Mouse (Mus musculus) limb, embryonic 11.5 days (tissue): ENCODE data around the gene Cacnb3. TPM values are rescaled to one million over a fixed set of nuclear protein-coding genes. Genes with fewer than 3 reads are reported as not detected.

Experiments used
- ATAC-seq: fragments of 200-750 bp; cut with Nextera tagmentation; 2 replicates; pipeline ENCODE4 v1.8.0; 2017; ENCODE audit warnings: low read depth; ENCODE audit not compliant: insufficient number of reproducible peaks, low FRiP score, low TSS enrichment
- DNase-seq: peaks from one replicate; pipeline ENCODE4 v3.0.0-alpha.2; 2015; ENCODE audit warnings: low spot score
- H3K27ac ChIP-seq: fragments of 300-500 bp; sonication (generic); replicated peaks from 2 replicates; pipeline ENCODE4 v1.5.1; 2014; ENCODE audit warnings: low read depth, mild to moderate bottlenecking, low read length
- H3K27me3 ChIP-seq: fragments of 300-500 bp; sonication (generic); 2 replicates; pipeline ENCODE4 v1.6.1; 2014; ENCODE audit warnings: mild to moderate bottlenecking, low read length, mixed read lengths; ENCODE audit not compliant: control insufficient read depth, insufficient read depth
- H3K36me3 ChIP-seq: fragments of 300-500 bp; sonication (generic); 2 replicates; pipeline ENCODE4 v1.6.1; 2014; ENCODE audit warnings: mild to moderate bottlenecking, low read length, moderate library complexity, mixed read lengths; ENCODE audit not compliant: control insufficient read depth, insufficient read depth
- H3K4me1 ChIP-seq: fragments of 300-500 bp; sonication (generic); 2 replicates; pipeline ENCODE4 v1.6.1; 2014; ENCODE audit warnings: low read length, mixed read lengths; ENCODE audit not compliant: control insufficient read depth, insufficient read depth
- H3K4me2 ChIP-seq: fragments of 300-500 bp; sonication (generic); 2 replicates; pipeline ENCODE4 v1.6.1; 2014; ENCODE audit warnings: low read depth, mild to moderate bottlenecking, moderate library complexity; ENCODE audit not compliant: severe bottlenecking
- H3K4me3 ChIP-seq: fragments of 300-500 bp; sonication (generic); 2 replicates; pipeline ENCODE4 v1.5.1; 2014; ENCODE audit warnings: low read depth, low read length
- H3K9ac ChIP-seq: fragments of 300-500 bp; sonication (generic); 2 replicates; pipeline ENCODE4 v1.6.1; 2014; ENCODE audit warnings: mild to moderate bottlenecking, low read length
- H3K9me3 ChIP-seq: fragments of 300-500 bp; sonication (generic); 2 replicates; pipeline ENCODE4 v1.6.1; 2016; ENCODE audit warnings: low read length; ENCODE audit not compliant: control insufficient read depth
- WGBS: fragments of 180-500 bp; shearing (Covaris S2); extraction: QIAGEN DNeasy Blood & Tissue Kit; methylation state at CpG from one replicate; pipeline ENCODE4 v1.1.7; 2014; 5-methylcytosine and 5-hydroxymethylcytosine counted together
- polyA plus RNA-seq: library from polyadenylated mRNA; unstranded; fragments of >200 nt; fragmentation: Nextera tagmentation; extraction: Ambion mirVana; gene quantifications from 2 replicates; pipeline ENCODE4 v1.2.1, GENCODE M21; 2014

Cacnb3 gene
- polyA plus RNA-seq, 1 experiment from 2014 or later, result 23.4 TPM

GRCm38 (mm10) chr15:98594193-98594592, 36.4 kb upstream of the Cacnb3 start:
- no peak overlapping the region for H3K4me2 ChIP-seq
- no peak overlapping the region for H3K27ac ChIP-seq
- peaks cover 44% of the 10 kb centered on the region for H3K36me3 ChIP-seq
- DNase-seq, result no peak
- no peaks in the 10 kb centered on the region for H3K27me3 ChIP-seq
- ATAC-seq, result no peak
- 78% methylated on average over 19 of the region's 19 CpGs for WGBS
- H3K4me3 ChIP-seq, result no peak overlapping the region
- no peaks in the 10 kb centered on the region for H3K9me3 ChIP-seq
- H3K9ac ChIP-seq, result no peak overlapping the region
- H3K4me1 ChIP-seq, result no peaks in the 10 kb centered on the region

GRCm38 (mm10) chr15:98595049-98595448, 35.6 kb upstream of the Cacnb3 start:
- Histone ChIP-seq H3K4me3 (no peak overlapping the region), H3K9ac (no peak overlapping the region), H3K4me1 (no peaks in the 10 kb centered on the region), H3K27ac (no peak overlapping the region), H3K27me3 (no peaks in the 10 kb centered on the region), H3K4me2 (no peak overlapping the region), H3K36me3 (peaks cover 48% of the 10 kb centered on the region), H3K9me3 (no peaks in the 10 kb centered on the region)
- DNase-seq (no peak), ATAC-seq (no peak)
- WGBS, result 90% methylated on average over 5 of the region's 5 CpGs

- Histone ChIP-seq H3K9me3 (no peaks in the 10 kb centered on the region), H3K4me1 (no peaks in the 10 kb centered on the region), H3K4me2 (no peak overlapping the region), H3K9ac (no peak overlapping the region), H3K27ac (no peak overlapping the region), H3K4me3 (no peak overlapping the region), H3K27me3 (no peaks in the 10 kb centered on the region), H3K36me3 (peaks cover 47% of the 10 kb centered on the region)
- WGBS, result 93% methylated on average over 14 of the region's 14 CpGs
- no peak for DNase-seq
- ATAC-seq, result no peak
These were observed 34.0 kb upstream of the Cacnb3 start for GRCm38 (mm10) chr15:98596609-98597008.

GRCm38 (mm10) chr15:98600036-98600709, 30.5 kb upstream of the Cacnb3 start:
- ATAC-seq, result no peak
- no peaks in the 10 kb centered on the region for H3K27me3 ChIP-seq
- H3K36me3 ChIP-seq, result peaks cover 50% of the 10 kb centered on the region
- H3K4me2 ChIP-seq, result no peak overlapping the region
- no peak overlapping the region for H3K4me3 ChIP-seq
- no peaks in the 10 kb centered on the region for H3K4me1 ChIP-seq
- no peak overlapping the region for H3K9ac ChIP-seq
- DNase-seq, result no peak
- H3K27ac ChIP-seq, result no peak overlapping the region
- H3K9me3 ChIP-seq, result no peaks in the 10 kb centered on the region
- WGBS, result 94% methylated on average over 12 of the region's 12 CpGs

- no peak overlapping the region for H3K9ac ChIP-seq
- no peak overlapping the region for H3K4me3 ChIP-seq
- DNase-seq (no peak), ATAC-seq (no peak)
- no peaks in the 10 kb centered on the region for H3K27me3 ChIP-seq
- H3K27ac ChIP-seq, result no peak overlapping the region
- 88% methylated on average over 7 of the region's 7 CpGs for WGBS
- peaks cover 38% of the 10 kb centered on the region for H3K36me3 ChIP-seq
- H3K9me3 ChIP-seq, result no peaks in the 10 kb centered on the region
- H3K4me1 ChIP-seq, result peaks cover 2% of the 10 kb centered on the region
- no peak overlapping the region for H3K4me2 ChIP-seq
These were observed 28.8 kb upstream of the Cacnb3 start for GRCm38 (mm10) chr15:98601832-98602190.

- ATAC-seq, result no peak
- no peak overlapping the region for H3K27ac ChIP-seq
These were observed 28.3 kb upstream of the Cacnb3 start for GRCm38 (mm10) chr15:98602191-98602881.

GRCm38 (mm10) chr15:98602921-98603458, 27.6 kb upstream of the Cacnb3 start:
- no peaks in the 10 kb centered on the region for H3K27me3 ChIP-seq
- H3K36me3 ChIP-seq, result peaks cover 30% of the 10 kb centered on the region
- ATAC-seq (no peak), DNase-seq (no peak)
- H3K4me1 ChIP-seq, result peaks cover 12% of the 10 kb centered on the region
- H3K4me3 ChIP-seq, result no peak overlapping the region
- no peaks in the 10 kb centered on the region for H3K9me3 ChIP-seq
- 70% methylated on average over 4 of the region's 4 CpGs for WGBS
- no peak overlapping the region for H3K27ac ChIP-seq
- H3K4me2 ChIP-seq, result no peak overlapping the region
- no peak overlapping the region for H3K9ac ChIP-seq

More at GRCm38 (mm10) chr15:98602191-98602881, 28.3 kb upstream of the Cacnb3 start:
- Histone ChIP-seq H3K4me1 (peaks cover 5% of the 10 kb centered on the region), H3K4me3 (no peak overlapping the region), H3K4me2 (no peak overlapping the region), H3K27me3 (no peaks in the 10 kb centered on the region), H3K9ac (no peak overlapping the region), H3K36me3 (peaks cover 35% of the 10 kb centered on the region), H3K9me3 (no peaks in the 10 kb centered on the region)
- no peak for DNase-seq
- 75% methylated on average over 13 of the region's 13 CpGs for WGBS

GRCm38 (mm10) chr15:98604041-98604575, 26.5 kb upstream of the Cacnb3 start:
- Histone ChIP-seq H3K4me2 (no peak overlapping the region), H3K4me3 (no peak overlapping the region), H3K27me3 (no peaks in the 10 kb centered on the region), H3K4me1 (peaks cover 17% of the 10 kb centered on the region), H3K27ac (no peak overlapping the region), H3K36me3 (peaks cover 25% of the 10 kb centered on the region), H3K9ac (no peak overlapping the region), H3K9me3 (no peaks in the 10 kb centered on the region)
- DNase-seq, result no peak
- 94% methylated on average over 24 of the region's 24 CpGs for WGBS
- ATAC-seq, result no peak
